Mouse (Mus musculus): ENCODE data around the gene Use1.

Use1 gene

GRCm38 (mm10) chr8:71403107-71403885 lies 36.6 kb downstream of the Use1 start:
- peak; percentile 5 for DNase-seq

- DNase-seq: peak; percentile 3
Measured at GRCm38 (mm10) chr8:71404011-71404410, 37.4 kb downstream of the Use1 start.

- peak; percentile 23 for DNase-seq
Measured at GRCm38 (mm10) chr8:71404951-71405351, 38.3 kb downstream of the Use1 start.

DNA sequence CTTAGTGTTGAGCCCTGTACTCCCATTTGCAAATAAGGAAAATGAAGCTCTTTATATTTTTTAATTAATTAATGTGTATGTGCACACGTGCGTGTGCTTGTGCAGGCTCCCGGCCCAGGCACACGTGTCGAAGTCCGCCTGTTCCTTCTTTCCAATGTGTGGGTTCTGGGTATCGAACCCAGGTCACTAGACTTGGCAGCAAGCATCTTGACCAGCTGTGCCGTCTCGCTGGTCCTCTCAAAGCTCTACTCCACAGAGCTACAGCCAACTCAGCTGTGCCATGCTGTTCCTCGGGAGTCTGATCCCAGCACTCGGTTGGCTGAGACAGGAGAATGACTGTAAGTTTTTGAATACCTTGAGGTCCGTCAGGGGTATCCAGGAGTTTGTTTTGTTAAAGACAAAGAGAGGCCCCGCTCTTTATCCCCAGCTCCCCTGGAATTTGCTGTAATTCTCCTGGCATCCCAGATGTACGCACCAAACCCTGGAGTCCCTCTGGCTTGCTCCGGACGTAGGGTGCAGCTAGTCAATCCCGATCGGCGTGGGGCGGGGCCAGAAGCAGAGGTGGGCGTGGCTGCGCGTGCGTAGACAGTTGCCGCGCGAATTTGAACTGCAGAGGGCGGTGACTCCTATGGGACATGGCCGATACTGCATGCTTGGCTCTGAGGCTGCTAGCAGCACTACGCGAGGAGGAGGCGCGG lies 38.9 kb downstream of the Use1 start, which contains the start of gene Ankle1:
Gene Ankle1 (plus strand): TSS at position 610 of the 698 bp plus-strand sequence.
- DNase-seq: peak; percentile 95

- peak; percentile 47 for DNase-seq
Measured at GRCm38 (mm10) chr8:71406099-71407015, 39.7 kb downstream of the Use1 start.

DNA sequence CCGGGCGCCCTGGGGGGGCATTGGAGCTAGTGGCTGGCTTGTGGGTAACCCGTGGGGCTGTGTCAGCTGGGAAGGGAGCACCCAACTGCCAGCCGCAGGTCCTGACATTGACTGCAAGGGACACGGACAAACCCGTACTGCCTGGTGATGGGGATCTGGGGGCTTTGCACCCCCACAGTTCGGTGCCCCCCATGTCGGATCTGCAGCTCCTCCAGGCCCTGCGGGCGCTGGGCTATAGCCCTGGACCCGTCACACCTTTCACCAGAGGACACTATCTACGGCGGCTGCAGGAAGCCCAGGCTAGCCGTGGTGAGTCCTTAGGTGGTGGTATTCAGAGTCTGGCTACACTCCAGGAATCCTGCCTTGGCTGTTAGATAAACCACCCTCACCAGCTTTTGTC lies 40.8 kb downstream of the Use1 start:
- DNase-seq: peak; percentile 2

- peak; percentile 2 for DNase-seq
Measured at GRCm38 (mm10) chr8:71408231-71408630, 41.6 kb downstream of the Use1 start.

GRCm38 (mm10) chr8:71411535-71412273 lies 45.1 kb downstream of the Use1 start:
- no peak for DNase-seq

Measured in cerebellum, adult 8-10 months (tissue).